Mouse (Mus musculus): Measurements from ENCODE around the gene Dpep2nb. TPM values are rescaled to one million over a fixed set of nuclear protein-coding genes. Genes with fewer than 3 reads are reported as not detected.
"Not testable (repeated sequence)": the region's sequence is repeated elsewhere in the genome, so short reads cannot be mapped to it uniquely, and the experiment has no call there.

Gene Dpep2nb
- polyA plus RNA-seq, 1 experiment from 2014 or later = not detected

DNA sequence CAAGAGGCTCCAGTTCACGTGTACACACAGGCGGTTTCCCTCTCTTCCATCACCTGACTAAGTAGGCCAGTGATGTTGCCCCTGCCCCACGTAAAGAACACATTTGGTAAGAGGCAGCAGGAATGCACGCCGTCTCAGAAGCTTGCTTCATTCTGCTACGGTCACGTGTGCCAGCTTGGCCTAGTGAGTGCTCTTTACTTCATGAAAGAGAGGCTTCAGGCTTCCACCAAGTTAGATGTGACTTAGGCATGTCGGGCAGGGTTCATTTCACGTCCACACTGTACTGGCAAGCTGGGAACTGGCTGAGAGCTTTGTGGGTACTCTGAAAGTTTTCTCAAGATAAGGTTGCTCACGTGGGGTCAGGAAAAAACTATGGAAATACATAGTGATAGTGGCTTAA lies 32.9 kb upstream of the Dpep2nb start:
- ATAC-seq (ENCODE audit: low FRiP score) = no peak
- H3K27ac ChIP-seq = no peak overlapping the region
- 96% methylated on average over 10 of the region's 10 CpGs for WGBS
- no peaks in the 10 kb centered on the region for H3K27me3 ChIP-seq
- H3K36me3 ChIP-seq = peaks cover 33% of the 10 kb centered on the region
- H3K9me3 ChIP-seq = no peaks in the 10 kb centered on the region
- no peak overlapping the region for H3K4me2 ChIP-seq
- no peak overlapping the region for H3K4me3 ChIP-seq
- H3K9ac ChIP-seq = no peak overlapping the region
- H3K4me1 ChIP-seq (replicated peaks) = no peaks in the 10 kb centered on the region

GRCm38 (mm10) chr8:106022483-106022882 lies 16.7 kb upstream of the Dpep2nb start:
- H3K9me3 ChIP-seq = no peaks in the 10 kb centered on the region
- ATAC-seq (ENCODE audit: low FRiP score) = peak; percentile 32; the same call in 1 of the 2 replicates

DNA sequence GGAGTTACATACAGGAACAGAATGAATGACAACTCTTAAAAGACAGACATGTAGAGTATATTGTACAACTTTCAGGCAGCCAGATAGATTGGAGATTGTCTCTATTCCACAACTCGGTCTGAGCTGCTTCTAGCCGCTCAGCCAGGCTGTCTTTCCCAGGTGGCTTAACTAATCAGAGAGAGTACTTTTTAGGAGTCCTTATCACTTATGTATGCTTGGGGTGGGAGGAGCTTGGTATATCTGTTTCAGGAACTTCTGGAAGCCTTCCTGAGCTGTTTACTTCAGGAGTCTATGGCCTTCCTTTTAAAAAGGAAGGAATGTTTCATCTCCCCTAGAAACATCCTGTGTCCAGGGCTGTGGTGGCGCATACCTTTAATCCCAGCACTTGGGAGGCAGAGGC lies 12.3 kb upstream of the Dpep2nb start:
- Histone ChIP-seq H3K4me1 (replicated peaks) (no peaks in the 10 kb centered on the region), H3K27ac (no peak overlapping the region), H3K9me3 (no peaks in the 10 kb centered on the region), H3K4me3 (no peak overlapping the region), H3K36me3 (peaks cover 43% of the 10 kb centered on the region), H3K9ac (no peak overlapping the region), H3K4me2 (no peak overlapping the region), H3K27me3 (no peaks in the 10 kb centered on the region)
- 92% methylated on average over 3 of the region's 3 CpGs for WGBS
- no peak for ATAC-seq (ENCODE audit: low FRiP score)

More at GRCm38 (mm10) chr8:106022483-106022882, 16.7 kb upstream of the Dpep2nb start:
- Histone ChIP-seq H3K27me3 (no peaks in the 10 kb centered on the region), H3K4me3 (no peak overlapping the region), H3K4me1 (replicated peaks) (no peaks in the 10 kb centered on the region), H3K9ac (no peak overlapping the region), H3K27ac (no peak overlapping the region), H3K36me3 (peaks cover 52% of the 10 kb centered on the region), H3K4me2 (no peak overlapping the region)

DNA sequence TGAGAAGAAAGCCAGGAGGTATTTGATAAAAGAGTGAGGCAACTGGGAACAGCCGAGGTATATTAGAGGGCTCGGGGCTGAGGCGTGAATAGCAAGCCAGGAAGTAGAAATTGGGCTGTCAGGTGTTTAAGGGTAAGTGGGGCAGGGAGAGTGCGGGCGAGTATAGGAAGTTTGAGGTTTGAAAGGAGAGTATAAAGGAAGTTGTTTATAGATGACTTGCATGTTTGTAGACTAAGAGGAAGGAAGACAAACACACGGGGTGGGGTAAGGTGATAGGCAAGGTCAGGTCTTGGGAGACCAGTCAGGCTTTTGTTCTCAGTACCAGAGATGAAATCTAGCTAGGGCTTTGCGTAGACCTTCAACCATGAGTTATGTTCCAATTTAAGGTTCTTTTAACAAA lies 11.4 kb upstream of the Dpep2nb start:
- WGBS = 93% methylated on average over 7 of the region's 7 CpGs
- H3K27ac ChIP-seq = no peak overlapping the region
- H3K27me3 ChIP-seq = no peaks in the 10 kb centered on the region
- peaks cover under 1% of the 10 kb centered on the region; the same call in 1 of the 2 replicates for H3K4me1 ChIP-seq (replicated peaks)
- no peaks in the 10 kb centered on the region for H3K9me3 ChIP-seq
- no peak overlapping the region for H3K4me2 ChIP-seq
- H3K4me3 ChIP-seq = no peak overlapping the region
- H3K9ac ChIP-seq = no peak overlapping the region
- ATAC-seq (ENCODE audit: low FRiP score) = no peak
- H3K36me3 ChIP-seq = peaks cover 43% of the 10 kb centered on the region

- no peak for ATAC-seq (ENCODE audit: low FRiP score)
- Histone ChIP-seq H3K27ac (no peak overlapping the region), H3K4me3 (no peak overlapping the region), H3K4me2 (no peak overlapping the region), H3K36me3 (peaks cover 40% of the 10 kb centered on the region), H3K9ac (no peak overlapping the region), H3K4me1 (replicated peaks) (peaks cover 5% of the 10 kb centered on the region), H3K27me3 (no peaks in the 10 kb centered on the region), H3K9me3 (no peaks in the 10 kb centered on the region)
- WGBS = 92% methylated on average over 6 of the region's 6 CpGs
Measured at GRCm38 (mm10) chr8:106016284-106016683, 10.5 kb upstream of the Dpep2nb start.

GRCm38 (mm10) chr8:106012203-106012602 lies 6.4 kb upstream of the Dpep2nb start:
- Histone ChIP-seq H3K9ac (peak overlapping the region; percentile 92; the same call in 1 of the 2 replicates), H3K4me3 (peak overlapping the region; percentile 96), H3K4me2 (peak overlapping the region; percentile 100), H3K4me1 (replicated peaks) (peaks cover 26% of the 10 kb centered on the region), H3K36me3 (peaks cover 17% of the 10 kb centered on the region)
- H3K9me3 ChIP-seq; H3K27ac ChIP-seq; ATAC-seq (ENCODE audit: low FRiP score); H3K27me3 ChIP-seq: not testable (repeated sequence)
- WGBS = 86% methylated on average over 8 of the region's 8 CpGs

GRCm38 (mm10) chr8:106011643-106011986 lies 5.8 kb upstream of the Dpep2nb start, which contains the start of gene Ddx28:
Gene Ddx28 (minus strand): TSS chr8:106011882.
- Histone ChIP-seq H3K4me1 (replicated peaks) (peaks cover 26% of the 10 kb centered on the region), H3K27me3 (no peaks in the 10 kb centered on the region), H3K9me3 (no peaks in the 10 kb centered on the region), H3K4me2 (peak within 1 kb of the TSS; percentile 100), H3K9ac (peak within 1 kb of the TSS; percentile 92), H3K4me3 (peak within 1 kb of the TSS; percentile 96), H3K36me3 (peaks cover 12% of the 10 kb centered on the region), H3K27ac (peak within 1 kb of the TSS; percentile 83)
- 1% methylated on average over 6 of the region's 6 CpGs for WGBS
- no peak for ATAC-seq (ENCODE audit: low FRiP score)

GRCm38 (mm10) chr8:106010748-106011642 lies 5.2 kb upstream of the Dpep2nb start:
- ATAC-seq (ENCODE audit: low FRiP score) = peak; percentile 95
- Histone ChIP-seq H3K4me1 (replicated peaks) (peaks cover 26% of the 10 kb centered on the region), H3K9me3 (no peaks in the 10 kb centered on the region)

GRCm38 (mm10) chr8:106007891-106008290 lies 2.1 kb upstream of the Dpep2nb start:
- not testable (repeated sequence) for H3K4me2 ChIP-seq; H3K9me3 ChIP-seq; ATAC-seq (ENCODE audit: low FRiP score); H3K36me3 ChIP-seq; H3K9ac ChIP-seq; H3K27me3 ChIP-seq; H3K4me3 ChIP-seq; H3K27ac ChIP-seq
- 65% methylated on average over 3 of the region's 3 CpGs for WGBS
- H3K4me1 ChIP-seq (replicated peaks) = peaks cover 26% of the 10 kb centered on the region

More at GRCm38 (mm10) chr8:106010748-106011642, 5.2 kb upstream of the Dpep2nb start:
- H3K36me3 ChIP-seq = peaks cover 7% of the 10 kb centered on the region
- 2% methylated on average over 74 of the region's 74 CpGs for WGBS
- H3K27ac ChIP-seq = peak overlapping the region; percentile 83
- H3K27me3 ChIP-seq = no peaks in the 10 kb centered on the region
- peak overlapping the region; percentile 100 for H3K4me2 ChIP-seq
- H3K4me3 ChIP-seq = peak overlapping the region; percentile 96
- peak overlapping the region; percentile 92 for H3K9ac ChIP-seq

- H3K9me3 ChIP-seq = no peaks in the 10 kb centered on the region
- H3K4me3 ChIP-seq = no peak overlapping the region
- no peak overlapping the region for H3K9ac ChIP-seq
- peaks cover 4% of the 10 kb centered on the region; the same call in 1 of the 2 replicates for H3K36me3 ChIP-seq
- peaks cover 26% of the 10 kb centered on the region for H3K4me1 ChIP-seq (replicated peaks)
- WGBS = 82% methylated on average over 3 of the region's 3 CpGs
- no peak overlapping the region for H3K27ac ChIP-seq
- no peaks in the 10 kb centered on the region for H3K27me3 ChIP-seq
- no peak overlapping the region for H3K4me2 ChIP-seq
- no peak for ATAC-seq (ENCODE audit: low FRiP score)
Measured at GRCm38 (mm10) chr8:106007135-106007534, 1.4 kb upstream of the Dpep2nb start.

GRCm38 (mm10) chr8:106006413-106006812 lies 638 bp upstream of the Dpep2nb start:
- no peaks in the 10 kb centered on the region for H3K27me3 ChIP-seq
- no peak overlapping the region for H3K4me3 ChIP-seq
- no peak overlapping the region for H3K4me2 ChIP-seq
- ATAC-seq (ENCODE audit: low FRiP score) = no peak
- WGBS = 93% methylated on average over 4 of the region's 4 CpGs
- peaks cover 21% of the 10 kb centered on the region for H3K4me1 ChIP-seq (replicated peaks)
- no peak overlapping the region for H3K27ac ChIP-seq
- no peak overlapping the region for H3K9ac ChIP-seq
- H3K36me3 ChIP-seq = peaks cover 4% of the 10 kb centered on the region; the same call in 1 of the 2 replicates
- H3K9me3 ChIP-seq = no peaks in the 10 kb centered on the region

DNA sequence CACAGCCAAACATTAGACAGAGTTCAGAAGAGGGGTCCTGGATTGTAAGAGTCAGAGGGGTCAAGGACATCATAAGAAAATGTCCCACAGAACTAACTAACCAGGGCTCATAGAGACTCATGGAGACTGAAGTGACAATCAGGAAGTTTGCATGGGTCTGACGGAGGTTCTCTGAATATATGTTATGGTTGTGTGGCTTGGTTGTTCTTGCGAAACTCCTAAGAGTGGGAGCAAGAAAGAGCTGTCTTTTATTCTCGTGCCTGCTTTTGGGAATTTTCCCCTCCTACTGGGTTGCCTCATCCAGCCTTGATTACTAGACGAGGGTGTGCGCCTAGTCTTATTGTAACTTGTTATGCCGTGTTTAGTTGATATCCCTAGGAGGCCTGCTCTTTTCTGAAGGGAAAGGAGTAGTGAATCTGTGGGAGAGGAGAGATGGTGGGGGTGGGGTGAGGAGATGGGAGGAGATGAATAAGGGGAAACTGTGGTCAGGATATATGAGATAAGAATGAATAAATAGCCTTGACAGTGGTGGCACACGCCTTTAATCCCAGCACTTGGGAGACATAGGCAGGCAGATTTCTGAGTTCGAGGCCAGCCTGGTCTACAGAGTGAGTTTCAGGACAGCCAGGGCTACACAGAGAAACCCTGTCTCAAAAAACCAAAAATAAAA lies 1.1 kb downstream of the Dpep2nb start:
- no peak for ATAC-seq (ENCODE audit: low FRiP score)

More for the DNA sequence above, 1.1 kb downstream of the Dpep2nb start:
- H3K36me3 ChIP-seq = peaks cover 4% of the 10 kb centered on the region; the same call in 1 of the 2 replicates
- 77% methylated on average over 8 of the region's 8 CpGs for WGBS
- no peaks in the 10 kb centered on the region for H3K27me3 ChIP-seq
- H3K4me3 ChIP-seq = no peak overlapping the region
- H3K4me2 ChIP-seq = no peak overlapping the region
- peaks cover 9% of the 10 kb centered on the region for H3K4me1 ChIP-seq (replicated peaks)
- H3K9ac ChIP-seq = no peak overlapping the region
- H3K27ac ChIP-seq = no peak overlapping the region
- no peaks in the 10 kb centered on the region for H3K9me3 ChIP-seq

Data from hindbrain, embryonic 13.5 days (tissue).